Mouse (Mus musculus): ENCODE measurements around the gene Pck1. TPM values are rescaled to one million over a fixed set of nuclear protein-coding genes. Genes with fewer than 3 reads are reported as not detected.
A peak's percentile ranks its signal among the peaks of the same experiment; 100 is the strongest.

The Pck1 gene
- polyA plus RNA-seq, 1 experiment from 2014 or later, result not detected

GRCm38 (mm10) chr2:173173521-173174511 lies 21.0 kb downstream of the Pck1 start:
- Histone ChIP-seq H3K9ac (ENCODE audit: low read depth, low read length) (peak overlapping the region; percentile 25; the same call in 1 of the 2 replicates), H3K4me1 (replicated peaks; ENCODE audit: control insufficient read depth, insufficient read depth, low read length) (peaks cover 17% of the 10 kb centered on the region), H3K4me3 (ENCODE audit: low read depth, low read length) (peak overlapping the region; percentile 0; the same call in 1 of the 2 replicates), H3K36me3 (ENCODE audit: control insufficient read depth, insufficient read depth, low read length) (no peaks in the 10 kb centered on the region), H3K27me3 (ENCODE audit: control insufficient read depth, insufficient read depth, low read length) (no peaks in the 10 kb centered on the region; the same call in 1 of the 2 replicates), H3K4me2 (replicated peaks; ENCODE audit: low read depth, low read length) (peak overlapping the region; percentile 6), H3K9me3 (ENCODE audit: control insufficient read depth, low read length) (no peaks in the 10 kb centered on the region), H3K27ac (ENCODE audit: low read depth, low read length) (peak overlapping the region; percentile 85)
- 2% methylated on average over 22 of the region's 22 CpGs for WGBS
- peak; percentile 82 for DNase-seq (ENCODE audit: low spot score)
- peak; percentile 83 for ATAC-seq (ENCODE audit: low FRiP score)

DNA sequence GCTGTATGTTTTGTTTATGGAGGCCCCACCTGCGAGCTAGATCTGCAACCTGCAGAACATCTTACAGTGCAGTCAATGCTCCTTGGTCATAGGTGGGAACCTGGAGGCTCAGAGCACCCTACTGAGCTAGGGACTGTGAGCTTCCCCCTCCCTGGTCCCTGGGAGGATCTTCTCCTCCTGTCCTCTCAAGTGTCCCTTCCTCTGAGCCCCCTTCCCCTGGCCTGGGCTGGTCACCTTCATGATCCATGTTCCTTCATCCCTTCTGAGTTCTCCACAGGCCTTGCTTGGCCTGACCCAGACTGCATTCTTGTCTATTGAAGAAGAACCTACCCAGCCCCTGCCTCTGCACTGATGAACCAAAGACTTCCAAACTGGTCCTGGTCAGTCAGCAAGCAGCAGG lies 21.7 kb downstream of the Pck1 start:
- Histone ChIP-seq H3K36me3 (ENCODE audit: control insufficient read depth, insufficient read depth, low read length) (no peaks in the 10 kb centered on the region), H3K4me2 (replicated peaks; ENCODE audit: low read depth, low read length) (peak overlapping the region; percentile 6; the same call in 1 of the 2 replicates), H3K4me1 (replicated peaks; ENCODE audit: control insufficient read depth, insufficient read depth, low read length) (peaks cover 17% of the 10 kb centered on the region), H3K9ac (ENCODE audit: low read depth, low read length) (no peak overlapping the region; the same call in 1 of the 2 replicates), H3K27me3 (ENCODE audit: control insufficient read depth, insufficient read depth, low read length) (no peaks in the 10 kb centered on the region; the same call in 1 of the 2 replicates), H3K9me3 (ENCODE audit: control insufficient read depth, low read length) (no peaks in the 10 kb centered on the region), H3K27ac (ENCODE audit: low read depth, low read length) (peak overlapping the region; percentile 85), H3K4me3 (ENCODE audit: low read depth, low read length) (no peak overlapping the region)
- DNase-seq (ENCODE audit: low spot score), result no peak
- WGBS, result 70% methylated on average over 1 of the region's 1 CpGs
- ATAC-seq (ENCODE audit: low FRiP score), result no peak

DNA sequence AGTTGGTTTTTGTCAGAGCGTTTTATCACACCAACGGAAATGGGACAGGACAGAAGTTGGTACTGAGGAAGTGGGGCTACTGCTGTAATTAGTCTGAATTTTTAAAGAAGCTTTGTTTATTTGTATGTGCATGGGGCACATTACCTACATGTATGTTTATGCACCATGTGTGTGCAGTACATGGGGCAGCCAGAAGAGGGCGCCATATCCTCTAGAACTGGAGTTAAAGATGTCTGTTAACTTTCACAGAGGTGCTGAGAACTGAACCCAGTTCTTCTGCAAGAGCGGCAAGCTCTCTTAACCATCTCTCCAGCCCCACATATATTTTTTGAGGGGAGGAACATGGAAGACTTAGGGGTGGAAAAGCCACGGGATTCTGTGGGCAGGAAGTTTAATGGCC lies 22.9 kb downstream of the Pck1 start:
- Histone ChIP-seq H3K9me3 (ENCODE audit: control insufficient read depth, low read length) (no peaks in the 10 kb centered on the region), H3K4me2 (replicated peaks; ENCODE audit: low read depth, low read length) (no peak overlapping the region), H3K27ac (ENCODE audit: low read depth, low read length) (no peak overlapping the region), H3K4me3 (ENCODE audit: low read depth, low read length) (no peak overlapping the region), H3K36me3 (ENCODE audit: control insufficient read depth, insufficient read depth, low read length) (no peaks in the 10 kb centered on the region), H3K9ac (ENCODE audit: low read depth, low read length) (no peak overlapping the region), H3K27me3 (ENCODE audit: control insufficient read depth, insufficient read depth, low read length) (no peaks in the 10 kb centered on the region; the same call in 1 of the 2 replicates), H3K4me1 (replicated peaks; ENCODE audit: control insufficient read depth, insufficient read depth, low read length) (peaks cover 17% of the 10 kb centered on the region)
- ATAC-seq (ENCODE audit: low FRiP score), result no peak
- WGBS, result 92% methylated on average over 5 of the region's 5 CpGs
- no peak for DNase-seq (ENCODE audit: low spot score)

GRCm38 (mm10) chr2:173177481-173177880 lies 24.6 kb downstream of the Pck1 start:
- ATAC-seq (ENCODE audit: low FRiP score) (no peak), DNase-seq (ENCODE audit: low spot score) (no peak)
- H3K4me3 ChIP-seq (ENCODE audit: low read depth, low read length), result no peak overlapping the region
- no peaks in the 10 kb centered on the region for H3K9me3 ChIP-seq (ENCODE audit: control insufficient read depth, low read length)
- H3K36me3 ChIP-seq (ENCODE audit: control insufficient read depth, insufficient read depth, low read length), result no peaks in the 10 kb centered on the region
- H3K4me2 ChIP-seq (replicated peaks; ENCODE audit: low read depth, low read length), result no peak overlapping the region
- H3K4me1 ChIP-seq (replicated peaks; ENCODE audit: control insufficient read depth, insufficient read depth, low read length), result peaks cover 6% of the 10 kb centered on the region
- no peaks in the 10 kb centered on the region; the same call in 1 of the 2 replicates for H3K27me3 ChIP-seq (ENCODE audit: control insufficient read depth, insufficient read depth, low read length)
- 79% methylated on average over 5 of the region's 5 CpGs for WGBS
- H3K27ac ChIP-seq (ENCODE audit: low read depth, low read length), result no peak overlapping the region
- H3K9ac ChIP-seq (ENCODE audit: low read depth, low read length), result no peak overlapping the region

DNA sequence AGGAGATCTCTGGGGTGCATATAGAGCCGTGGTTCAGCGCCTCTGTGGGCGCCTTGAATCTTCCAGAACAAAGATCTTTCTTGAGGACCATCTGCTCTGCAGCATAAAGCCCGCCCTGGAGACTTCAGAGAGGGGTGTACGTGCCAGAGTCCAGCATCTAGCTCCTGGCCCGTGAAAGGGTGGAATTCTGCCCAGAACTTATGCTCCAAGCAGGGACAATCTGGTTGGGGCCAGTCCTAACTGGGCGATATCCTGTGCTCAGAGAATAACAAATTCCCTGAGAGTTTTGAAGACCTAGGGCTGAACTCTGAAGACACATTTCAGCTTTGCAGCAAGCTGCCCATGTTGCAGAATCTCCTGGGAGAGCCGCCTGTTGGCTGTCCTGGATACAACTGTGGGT lies 25.1 kb downstream of the Pck1 start:
- Histone ChIP-seq H3K4me3 (ENCODE audit: low read depth, low read length) (no peak overlapping the region), H3K4me2 (replicated peaks; ENCODE audit: low read depth, low read length) (no peak overlapping the region), H3K27ac (ENCODE audit: low read depth, low read length) (no peak overlapping the region), H3K9ac (ENCODE audit: low read depth, low read length) (no peak overlapping the region), H3K4me1 (replicated peaks; ENCODE audit: control insufficient read depth, insufficient read depth, low read length) (peaks cover 6% of the 10 kb centered on the region), H3K36me3 (ENCODE audit: control insufficient read depth, insufficient read depth, low read length) (no peaks in the 10 kb centered on the region), H3K9me3 (ENCODE audit: control insufficient read depth, low read length) (no peaks in the 10 kb centered on the region), H3K27me3 (ENCODE audit: control insufficient read depth, insufficient read depth, low read length) (no peaks in the 10 kb centered on the region; the same call in 1 of the 2 replicates)
- ATAC-seq (ENCODE audit: low FRiP score) (no peak), DNase-seq (ENCODE audit: low spot score) (no peak)
- 94% methylated on average over 8 of the region's 8 CpGs for WGBS

DNA sequence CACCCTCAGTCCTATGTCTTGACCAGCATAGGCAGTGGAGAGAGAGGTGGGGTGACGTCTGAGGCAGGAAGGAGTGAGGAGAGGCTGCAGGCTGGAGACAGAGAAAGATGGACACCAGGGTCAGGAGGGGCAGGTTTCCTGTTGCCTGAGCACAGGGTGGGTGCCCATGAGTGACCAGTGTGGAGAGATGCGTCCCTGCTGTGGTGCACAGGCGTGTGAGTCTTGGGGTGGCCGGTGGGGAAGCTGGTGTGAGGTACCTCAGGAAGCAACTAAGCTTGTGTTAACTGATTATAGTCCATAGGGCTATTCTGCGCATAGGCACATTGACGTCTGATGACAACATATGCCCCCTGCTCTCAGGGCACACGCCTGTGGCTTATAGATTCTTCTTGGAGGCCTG lies 26.2 kb downstream of the Pck1 start:
- Histone ChIP-seq H3K27ac (ENCODE audit: low read depth, low read length) (no peak overlapping the region), H3K4me1 (replicated peaks; ENCODE audit: control insufficient read depth, insufficient read depth, low read length) (peaks cover 6% of the 10 kb centered on the region), H3K9ac (ENCODE audit: low read depth, low read length) (no peak overlapping the region), H3K9me3 (ENCODE audit: control insufficient read depth, low read length) (no peaks in the 10 kb centered on the region), H3K4me3 (ENCODE audit: low read depth, low read length) (no peak overlapping the region), H3K4me2 (replicated peaks; ENCODE audit: low read depth, low read length) (no peak overlapping the region), H3K27me3 (ENCODE audit: control insufficient read depth, insufficient read depth, low read length) (no peaks in the 10 kb centered on the region; the same call in 1 of the 2 replicates), H3K36me3 (ENCODE audit: control insufficient read depth, insufficient read depth, low read length) (no peaks in the 10 kb centered on the region)
- 89% methylated on average over 7 of the region's 7 CpGs for WGBS
- DNase-seq (ENCODE audit: low spot score) (no peak), ATAC-seq (ENCODE audit: low FRiP score) (no peak)

DNA sequence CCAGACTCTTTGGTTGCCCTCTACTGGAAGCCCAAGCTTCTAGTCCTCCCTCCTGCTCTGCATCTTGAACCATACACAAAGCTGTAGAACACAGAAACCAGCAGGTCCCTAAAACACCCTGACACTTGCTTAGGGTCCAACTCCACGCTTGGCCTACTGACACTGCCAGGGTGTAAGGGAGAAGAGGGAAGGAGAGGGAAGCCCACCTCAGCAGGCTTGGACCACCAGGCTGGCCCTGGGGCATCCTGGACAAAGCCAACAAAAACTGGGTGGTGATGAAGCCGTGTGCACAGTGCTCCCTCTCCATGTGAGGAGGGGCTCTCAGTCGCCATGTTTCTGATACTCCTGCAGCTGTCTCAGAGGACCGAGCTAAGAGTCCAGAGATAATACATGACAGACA lies 27.2 kb downstream of the Pck1 start:
- H3K4me1 ChIP-seq (replicated peaks; ENCODE audit: control insufficient read depth, insufficient read depth, low read length), result no peaks in the 10 kb centered on the region
- no peak overlapping the region for H3K4me2 ChIP-seq (replicated peaks; ENCODE audit: low read depth, low read length)
- DNase-seq (ENCODE audit: low spot score), result no peak
- no peaks in the 10 kb centered on the region for H3K36me3 ChIP-seq (ENCODE audit: control insufficient read depth, insufficient read depth, low read length)
- H3K9ac ChIP-seq (ENCODE audit: low read depth, low read length), result no peak overlapping the region
- ATAC-seq (ENCODE audit: low FRiP score), result no peak
- WGBS, result 86% methylated on average over 4 of the region's 4 CpGs
- H3K4me3 ChIP-seq (ENCODE audit: low read depth, low read length), result no peak overlapping the region
- H3K9me3 ChIP-seq (ENCODE audit: control insufficient read depth, low read length), result no peaks in the 10 kb centered on the region
- no peaks in the 10 kb centered on the region; the same call in 1 of the 2 replicates for H3K27me3 ChIP-seq (ENCODE audit: control insufficient read depth, insufficient read depth, low read length)
- H3K27ac ChIP-seq (ENCODE audit: low read depth, low read length), result no peak overlapping the region

GRCm38 (mm10) chr2:173180721-173181388 lies 28.0 kb downstream of the Pck1 start:
- DNase-seq (ENCODE audit: low spot score) (no peak), ATAC-seq (ENCODE audit: low FRiP score) (no peak)
- Histone ChIP-seq H3K4me1 (replicated peaks; ENCODE audit: control insufficient read depth, insufficient read depth, low read length) (no peaks in the 10 kb centered on the region), H3K4me3 (ENCODE audit: low read depth, low read length) (no peak overlapping the region), H3K36me3 (ENCODE audit: control insufficient read depth, insufficient read depth, low read length) (no peaks in the 10 kb centered on the region), H3K4me2 (replicated peaks; ENCODE audit: low read depth, low read length) (no peak overlapping the region), H3K27me3 (ENCODE audit: control insufficient read depth, insufficient read depth, low read length) (no peaks in the 10 kb centered on the region; the same call in 1 of the 2 replicates), H3K9me3 (ENCODE audit: control insufficient read depth, low read length) (no peaks in the 10 kb centered on the region), H3K27ac (ENCODE audit: low read depth, low read length) (no peak overlapping the region), H3K9ac (ENCODE audit: low read depth, low read length) (no peak overlapping the region)
- WGBS, result 77% methylated on average over 11 of the region's 11 CpGs

Measured in hindbrain, embryonic 11.5 days (tissue).